Mouse (Mus musculus): Measurements from ENCODE around the gene Dennd1c. TPM values are rescaled to one million over a fixed set of nuclear protein-coding genes. Genes with fewer than 3 reads are reported as not detected.

Dennd1c gene
- polyA plus RNA-seq, 1 experiment: 0.41 TPM

GRCm38 (mm10) chr17:57079919-57080318 is 1.6 kb upstream of the Dennd1c start:
- H3K36me3 ChIP-seq (ENCODE audit: control insufficient read depth, insufficient read depth, low read length): no peaks in the 10 kb centered on the region
- H3K27ac ChIP-seq (ENCODE audit: control insufficient read depth, insufficient read depth, low read depth, low read length): no peak overlapping the region
- H3K4me1 ChIP-seq (ENCODE audit: control insufficient read depth, insufficient read depth, low read length): peaks cover 5% of the 10 kb centered on the region
- H3K4me3 ChIP-seq (ENCODE audit: control insufficient read depth, low read depth, low read length): no peak overlapping the region
- H3K27me3 ChIP-seq (ENCODE audit: control insufficient read depth, insufficient read depth, low read length): no peaks in the 10 kb centered on the region
- TF ChIP-seq POLR2A (IDR thresholded peaks at IDR 0.05; ENCODE audit: control insufficient read depth, low read depth, low read length): no peak
- no peak for TF ChIP-seq CTCF (IDR thresholded peaks at IDR 0.05; ENCODE audit: control insufficient read depth, insufficient read depth, insufficient replicate concordance, low read depth, low read length)

- H3K27me3 ChIP-seq (ENCODE audit: control insufficient read depth, insufficient read depth, low read length): no peaks in the 10 kb centered on the region
- H3K36me3 ChIP-seq (ENCODE audit: control insufficient read depth, insufficient read depth, low read length): no peaks in the 10 kb centered on the region
- H3K4me3 ChIP-seq (ENCODE audit: control insufficient read depth, low read depth, low read length): no peak overlapping the region
- TF ChIP-seq POLR2A (IDR thresholded peaks at IDR 0.05; ENCODE audit: control insufficient read depth, low read depth, low read length): no peak
- TF ChIP-seq CTCF (IDR thresholded peaks at IDR 0.05; ENCODE audit: control insufficient read depth, insufficient read depth, insufficient replicate concordance, low read depth, low read length): no peak
- H3K4me1 ChIP-seq (ENCODE audit: control insufficient read depth, insufficient read depth, low read length): peaks cover 5% of the 10 kb centered on the region
- no peak overlapping the region for H3K27ac ChIP-seq (ENCODE audit: control insufficient read depth, insufficient read depth, low read depth, low read length)
These were observed 1.4 kb downstream of the Dennd1c start for GRCm38 (mm10) chr17:57076916-57077315.

GRCm38 (mm10) chr17:57070699-57071098 is 7.6 kb downstream of the Dennd1c start:
- TF ChIP-seq POLR2A (IDR thresholded peaks at IDR 0.05; ENCODE audit: control insufficient read depth, low read depth, low read length): no peak
- Histone ChIP-seq H3K27me3 (ENCODE audit: control insufficient read depth, insufficient read depth, low read length) (no peaks in the 10 kb centered on the region), H3K36me3 (ENCODE audit: control insufficient read depth, insufficient read depth, low read length) (no peaks in the 10 kb centered on the region), H3K4me1 (ENCODE audit: control insufficient read depth, insufficient read depth, low read length) (peaks cover 5% of the 10 kb centered on the region; the same call in 1 of the 2 replicates), H3K27ac (ENCODE audit: control insufficient read depth, insufficient read depth, low read depth, low read length) (no peak overlapping the region), H3K4me3 (ENCODE audit: control insufficient read depth, low read depth, low read length) (no peak overlapping the region)

- Histone ChIP-seq H3K36me3 (ENCODE audit: control insufficient read depth, insufficient read depth, low read length) (no peaks in the 10 kb centered on the region), H3K4me3 (ENCODE audit: control insufficient read depth, low read depth, low read length) (no peak overlapping the region), H3K4me1 (ENCODE audit: control insufficient read depth, insufficient read depth, low read length) (peaks cover 5% of the 10 kb centered on the region; the same call in 1 of the 2 replicates), H3K27ac (ENCODE audit: control insufficient read depth, insufficient read depth, low read depth, low read length) (no peak overlapping the region), H3K27me3 (ENCODE audit: control insufficient read depth, insufficient read depth, low read length) (no peaks in the 10 kb centered on the region)
- TF ChIP-seq CTCF (IDR thresholded peaks at IDR 0.05; ENCODE audit: control insufficient read depth, insufficient read depth, insufficient replicate concordance, low read depth, low read length) (no peak), POLR2A (IDR thresholded peaks at IDR 0.05; ENCODE audit: control insufficient read depth, low read depth, low read length) (no peak)
These were observed 8.0 kb downstream of the Dennd1c start for GRCm38 (mm10) chr17:57070272-57070671.

- TF ChIP-seq CTCF (IDR thresholded peaks at IDR 0.05; ENCODE audit: control insufficient read depth, insufficient read depth, insufficient replicate concordance, low read depth, low read length): no peak
- no peak for TF ChIP-seq POLR2A (IDR thresholded peaks at IDR 0.05; ENCODE audit: control insufficient read depth, low read depth, low read length)
- H3K27ac ChIP-seq (ENCODE audit: control insufficient read depth, insufficient read depth, low read depth, low read length): no peak overlapping the region
- H3K36me3 ChIP-seq (ENCODE audit: control insufficient read depth, insufficient read depth, low read length): no peaks in the 10 kb centered on the region
- peaks cover 10% of the 10 kb centered on the region for H3K4me1 ChIP-seq (ENCODE audit: control insufficient read depth, insufficient read depth, low read length)
- H3K27me3 ChIP-seq (ENCODE audit: control insufficient read depth, insufficient read depth, low read length): no peaks in the 10 kb centered on the region; the same call in 1 of the 2 replicates
- no peak overlapping the region for H3K4me3 ChIP-seq (ENCODE audit: control insufficient read depth, low read depth, low read length)
These were observed 11.4 kb downstream of the Dennd1c start for GRCm38 (mm10) chr17:57066908-57067307.

GRCm38 (mm10) chr17:57063031-57063430 is 15.3 kb downstream of the Dennd1c start:
- TF ChIP-seq CTCF (IDR thresholded peaks at IDR 0.05; ENCODE audit: control insufficient read depth, insufficient read depth, insufficient replicate concordance, low read depth, low read length) (no peak), POLR2A (IDR thresholded peaks at IDR 0.05; ENCODE audit: control insufficient read depth, low read depth, low read length) (no peak)
- peaks cover 19% of the 10 kb centered on the region for H3K4me1 ChIP-seq (ENCODE audit: control insufficient read depth, insufficient read depth, low read length)
- H3K4me3 ChIP-seq (ENCODE audit: control insufficient read depth, low read depth, low read length): no peak overlapping the region
- H3K27ac ChIP-seq (ENCODE audit: control insufficient read depth, insufficient read depth, low read depth, low read length): no peak overlapping the region
- no peaks in the 10 kb centered on the region for H3K36me3 ChIP-seq (ENCODE audit: control insufficient read depth, insufficient read depth, low read length)
- H3K27me3 ChIP-seq (ENCODE audit: control insufficient read depth, insufficient read depth, low read length): no peaks in the 10 kb centered on the region; the same call in 1 of the 2 replicates

- no peaks in the 10 kb centered on the region; the same call in 1 of the 2 replicates for H3K27me3 ChIP-seq (ENCODE audit: control insufficient read depth, insufficient read depth, low read length)
- peak overlapping the region; percentile 20 for H3K4me3 ChIP-seq (ENCODE audit: control insufficient read depth, low read depth, low read length)
- H3K27ac ChIP-seq (ENCODE audit: control insufficient read depth, insufficient read depth, low read depth, low read length): no peak overlapping the region
- TF ChIP-seq POLR2A (IDR thresholded peaks at IDR 0.05; ENCODE audit: control insufficient read depth, low read depth, low read length) (no peak), CTCF (IDR thresholded peaks at IDR 0.05; ENCODE audit: control insufficient read depth, insufficient read depth, insufficient replicate concordance, low read depth, low read length) (no peak)
- H3K36me3 ChIP-seq (ENCODE audit: control insufficient read depth, insufficient read depth, low read length): no peaks in the 10 kb centered on the region
- H3K4me1 ChIP-seq (ENCODE audit: control insufficient read depth, insufficient read depth, low read length): peaks cover 19% of the 10 kb centered on the region
These were observed 15.8 kb downstream of the Dennd1c start for GRCm38 (mm10) chr17:57062548-57062947.

Data from testis, adult 2 months (tissue).